Mouse (Mus musculus): ENCODE measurements around the gene Zgrf1.

Zgrf1 gene

DNA sequence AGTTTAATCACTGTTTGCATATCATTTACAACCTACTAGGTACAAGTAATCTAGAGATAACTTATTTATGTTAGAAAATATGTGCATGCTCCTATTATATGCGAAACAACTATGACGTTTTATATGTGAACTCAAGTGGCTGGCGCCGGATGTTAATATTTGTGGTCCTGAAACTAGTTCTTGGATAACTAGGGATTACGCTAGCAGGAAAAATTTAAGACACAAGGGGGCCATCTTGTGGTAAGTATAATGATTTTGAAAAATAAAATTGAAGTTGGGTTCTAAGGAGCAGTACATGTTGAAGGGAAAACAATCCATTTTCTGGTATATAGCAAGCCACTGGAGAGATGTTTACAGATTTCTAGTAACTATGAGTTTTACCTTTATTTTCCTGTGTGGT, 1.4 kb downstream of the Zgrf1 start:
- intact Hi-C loops (cut with DNase I): loop anchor here (5.0 kb wide), 1 partner anchor 232 kb away; no protein-coding TSS in a partner anchor

- intact Hi-C loops (cut with DNase I): no loop called here
Observed at GRCm38 (mm10) chr3:127558201-127558600, 4.9 kb downstream of the Zgrf1 start.

GRCm38 (mm10) chr3:127562974-127563373, 9.7 kb downstream of the Zgrf1 start:
- intact Hi-C loops (cut with DNase I): no loop called here

GRCm38 (mm10) chr3:127565129-127565528, 11.8 kb downstream of the Zgrf1 start:
- intact Hi-C loops (cut with DNase I): no loop called here

GRCm38 (mm10) chr3:127572557-127572956, 19.3 kb downstream of the Zgrf1 start:
- intact Hi-C loops (cut with DNase I): loop anchor here (5.0 kb wide), 1 partner anchor 190 kb away; no protein-coding TSS in a partner anchor

DNA sequence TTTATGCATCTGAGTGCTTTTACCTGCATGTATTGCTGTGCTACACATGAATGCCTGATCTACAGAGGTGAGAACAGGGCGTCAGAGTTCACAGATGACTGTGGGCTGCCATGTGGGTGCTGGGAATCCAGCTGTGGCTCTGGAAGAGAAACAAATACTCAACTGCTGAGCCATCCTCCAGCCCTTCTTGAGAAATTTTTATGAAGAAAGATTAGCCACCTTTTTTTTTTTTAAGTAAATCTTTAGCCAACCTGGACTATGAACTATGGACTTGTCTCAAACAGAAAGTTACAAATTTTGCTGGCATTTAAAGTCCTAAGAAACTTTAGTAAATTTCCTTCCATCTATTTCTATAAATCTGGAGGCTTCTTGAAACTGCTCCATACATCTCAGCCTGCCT, 43.8 kb downstream of the Zgrf1 start:
- intact Hi-C loops (cut with DNase I): no loop called here

DNA sequence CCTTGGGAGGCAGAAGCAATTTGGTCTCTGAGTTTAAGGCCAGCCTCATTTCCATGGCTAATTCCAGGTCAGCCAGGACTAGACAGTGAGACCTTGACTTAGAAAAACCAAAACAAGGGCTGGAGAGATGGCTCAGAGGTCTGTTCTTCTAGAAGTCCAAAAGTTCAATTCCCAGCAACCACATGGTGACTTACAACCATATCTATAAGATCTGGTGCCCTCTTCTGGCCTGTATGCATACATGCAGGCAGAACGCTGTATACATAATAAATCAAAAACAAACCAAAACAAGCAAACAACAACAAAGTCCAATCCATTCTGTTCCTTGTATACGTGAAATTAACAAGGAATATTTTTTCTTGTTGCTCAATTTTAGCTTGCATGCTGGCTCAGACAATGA, 54.8 kb downstream of the Zgrf1 start:
- intact Hi-C loops (cut with DNase I): no loop called here

- intact Hi-C loops (cut with DNase I): loop anchor here (2.0 kb wide), 1 partner anchor 134 kb away; no protein-coding TSS in a partner anchor
Observed at GRCm38 (mm10) chr3:127625296-127625695, 72.0 kb downstream of the Zgrf1 start.

DNA sequence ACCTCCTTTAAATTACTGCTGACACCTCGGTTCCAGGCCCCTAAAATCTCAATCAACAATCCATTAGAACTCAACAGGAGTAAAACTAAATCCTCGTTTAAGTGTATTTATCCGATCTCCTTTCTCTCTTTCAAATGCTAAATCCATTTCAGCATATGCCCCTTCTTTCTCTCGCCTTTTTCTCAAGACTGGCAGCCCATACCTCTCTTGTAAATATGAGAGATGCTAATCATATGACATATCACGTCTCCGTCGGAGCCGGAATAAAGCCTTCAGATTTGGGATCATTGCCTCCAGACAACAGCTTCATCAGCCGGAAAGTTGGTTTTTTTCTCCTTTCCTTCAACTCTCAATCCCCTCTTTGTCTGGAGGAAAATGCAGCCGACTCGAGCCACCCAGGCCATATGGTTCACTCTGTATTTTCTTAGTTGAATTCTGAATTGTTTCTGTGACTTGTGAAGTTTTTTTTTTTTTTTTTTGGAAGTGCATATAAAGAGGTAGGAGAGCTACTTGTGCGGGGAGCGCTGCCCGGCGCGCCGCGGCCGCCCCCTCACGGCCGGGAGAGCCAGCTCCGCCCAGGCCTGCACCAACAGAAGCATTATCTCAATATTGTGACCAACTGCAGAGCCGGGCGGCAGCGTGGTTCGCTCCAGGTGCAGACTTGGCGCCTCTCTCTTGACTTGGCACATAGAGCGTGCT, 72.6 kb downstream of the Zgrf1 start:
- intact Hi-C loops (cut with DNase I): loop anchor here (2.0 kb wide), 1 partner anchor 133 kb away; no protein-coding TSS in a partner anchor

- intact Hi-C loops (cut with DNase I): no loop called here
Observed at GRCm38 (mm10) chr3:127626524-127626923, 73.2 kb downstream of the Zgrf1 start.

- intact Hi-C loops (cut with DNase I): no loop called here
Observed at GRCm38 (mm10) chr3:127627151-127627955, 74.1 kb downstream of the Zgrf1 start.

DNA sequence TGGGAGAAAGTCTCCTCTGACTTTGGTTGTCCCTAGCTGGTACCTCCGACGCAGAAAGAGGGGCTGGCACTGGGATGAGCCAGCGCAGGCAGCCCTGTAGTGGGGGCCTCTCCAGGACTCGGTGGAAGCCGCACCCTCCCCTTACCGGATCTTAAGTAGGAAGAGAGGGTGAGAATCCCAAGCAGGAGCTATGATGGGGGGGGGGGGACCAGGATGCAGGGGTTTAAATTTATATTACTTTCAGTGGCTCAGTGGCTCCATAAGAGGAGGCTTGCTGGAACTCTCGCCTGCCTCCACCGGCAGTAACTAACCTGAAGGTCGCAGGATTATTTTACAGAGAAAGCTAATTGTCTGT, 74.6 kb downstream of the Zgrf1 start:
- intact Hi-C loops (cut with DNase I): no loop called here

DNA sequence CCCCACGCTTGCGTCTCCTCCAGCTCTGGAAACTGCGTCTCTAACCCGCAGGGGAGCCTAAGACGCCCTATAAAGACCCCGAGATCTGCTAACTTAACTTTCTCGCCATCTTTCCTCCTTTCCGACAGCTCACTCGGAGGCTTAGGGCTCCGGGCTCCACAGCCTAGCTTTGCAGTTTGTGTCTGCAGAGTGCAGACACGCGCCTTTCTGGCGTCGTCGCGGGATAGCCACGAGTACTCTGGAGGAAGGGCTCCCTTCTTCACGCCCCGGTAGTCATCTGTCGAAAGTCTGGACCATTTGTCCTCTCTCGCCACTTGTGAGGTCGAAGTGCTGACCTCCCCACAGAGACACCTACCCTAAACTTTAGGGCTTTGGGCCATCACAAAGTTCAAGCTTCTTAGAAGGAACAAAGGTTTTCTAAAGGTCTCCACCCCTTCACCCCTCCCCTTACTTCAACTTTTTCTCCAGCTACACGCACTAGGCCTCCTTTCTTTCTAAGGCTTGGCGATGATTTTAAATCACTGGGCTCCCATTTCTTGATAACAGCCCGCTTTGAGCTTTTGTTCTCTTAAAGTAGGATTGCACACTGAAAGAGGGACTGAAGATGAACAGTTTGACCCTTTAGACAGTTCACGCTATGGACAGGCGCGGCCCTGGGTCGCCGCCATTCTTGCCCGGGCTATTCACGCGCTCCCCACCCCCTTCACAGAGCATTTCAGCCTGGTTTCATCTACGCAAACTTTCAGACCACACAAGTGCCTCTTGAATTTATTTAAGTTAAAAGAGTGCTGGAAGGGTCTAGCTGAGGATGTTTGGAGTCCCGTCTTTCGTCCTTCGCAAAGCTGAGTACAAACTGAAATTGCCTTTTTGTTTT, 75.3 kb downstream of the Zgrf1 start:
- intact Hi-C loops (cut with DNase I): no loop called here

DNA sequence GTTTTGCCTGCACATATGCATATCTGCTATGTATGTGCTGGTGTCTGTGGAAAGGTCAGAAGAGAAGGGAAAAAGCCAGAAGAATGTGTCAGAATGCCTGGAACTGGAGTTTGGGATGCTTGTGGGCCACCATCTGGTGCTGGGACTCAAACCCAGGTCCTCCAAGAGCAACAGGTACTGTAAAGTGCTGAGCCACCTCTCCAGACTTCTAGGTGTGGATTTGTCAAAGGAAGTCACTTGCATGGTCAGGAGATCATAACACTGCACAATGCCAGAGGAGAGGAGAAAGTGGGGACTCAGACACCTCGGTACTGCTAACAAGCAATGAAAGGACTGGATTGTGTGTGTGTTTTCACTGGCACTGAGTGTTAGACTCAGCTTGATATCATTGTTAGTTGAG, 76.9 kb downstream of the Zgrf1 start:
- intact Hi-C loops (cut with DNase I): loop anchor here (5.0 kb wide), 1 partner anchor 317 kb away; no protein-coding TSS in a partner anchor

DNA sequence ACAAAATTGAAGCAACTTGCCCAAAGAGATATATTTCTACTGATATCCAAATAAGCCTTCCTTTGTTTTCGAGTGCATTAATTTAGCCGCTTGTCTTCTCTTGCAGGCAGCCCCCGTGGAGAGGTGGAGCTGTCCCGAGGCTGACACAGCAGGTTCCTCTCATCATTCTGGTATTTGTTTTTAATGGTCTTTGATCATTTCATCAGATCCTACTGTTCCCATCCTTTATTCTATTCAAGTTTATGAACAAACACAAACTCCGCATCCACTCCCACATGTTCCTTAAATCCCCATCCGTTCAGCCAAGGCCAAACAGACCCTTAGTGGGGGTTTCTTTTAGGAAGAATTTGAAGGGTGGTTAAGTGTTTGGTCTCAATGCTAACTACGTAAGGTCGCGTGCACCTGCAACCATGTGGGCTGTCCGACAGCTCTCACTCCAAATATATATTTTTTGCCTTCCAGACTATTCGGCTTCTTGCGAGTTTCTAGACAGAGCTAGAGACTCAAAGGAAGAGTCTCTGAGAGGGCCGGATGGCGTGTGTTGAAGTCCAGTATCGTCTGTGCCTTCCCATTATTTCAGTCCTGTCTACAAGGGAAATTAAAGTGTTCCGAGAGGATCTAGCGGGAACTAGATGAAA, 77.6 kb downstream of the Zgrf1 start:
- intact Hi-C loops (cut with DNase I): loop anchor here (5.0 kb wide), 1 partner anchor 316 kb away; no protein-coding TSS in a partner anchor

DNA sequence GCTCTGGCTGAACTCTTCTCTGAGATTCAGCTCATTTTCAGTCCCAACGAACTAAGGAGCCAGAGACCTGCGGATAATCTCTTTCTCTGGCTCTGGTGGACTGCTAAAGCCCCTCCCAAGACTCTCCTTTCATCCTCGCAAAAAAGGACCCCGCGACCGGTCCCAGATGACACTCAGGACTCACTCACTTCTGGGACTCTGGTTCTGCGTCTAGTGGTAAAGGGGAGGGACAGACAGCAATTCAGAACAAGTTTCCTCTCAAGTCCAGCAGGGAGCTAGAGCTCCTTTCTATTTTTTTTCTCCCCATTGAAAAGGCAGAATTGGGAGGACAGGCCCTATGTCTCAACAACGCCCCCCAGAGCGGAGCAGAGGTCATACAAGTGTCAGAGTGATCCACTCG, 78.3 kb downstream of the Zgrf1 start:
- intact Hi-C loops (cut with DNase I): loop anchor here (5.0 kb wide), 1 partner anchor 316 kb away; no protein-coding TSS in a partner anchor

DNA sequence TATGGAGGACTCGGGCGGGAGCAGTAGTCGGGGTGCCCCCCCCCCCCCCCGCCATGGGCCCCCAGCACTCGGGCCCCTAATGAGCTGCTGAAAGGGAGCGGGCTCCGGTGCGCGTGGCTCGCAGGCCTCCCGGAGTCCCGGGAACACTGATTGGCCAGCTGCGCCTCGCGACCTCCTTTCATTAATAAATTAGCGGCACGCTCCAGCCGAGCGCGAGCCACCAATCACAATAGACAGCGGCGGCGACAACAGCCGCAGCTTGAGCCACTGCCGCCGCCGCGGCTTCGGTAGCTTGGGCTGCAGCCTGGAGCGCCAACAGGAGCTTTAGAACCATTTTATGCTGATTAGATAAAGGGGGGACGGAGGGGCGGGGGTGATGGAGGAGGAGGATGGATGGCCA, 79.2 kb downstream of the Zgrf1 start:
- intact Hi-C loops (cut with DNase I): loop anchor here (5.0 kb wide), 1 partner anchor 315 kb away; no protein-coding TSS in a partner anchor

GRCm38 (mm10) chr3:127633080-127634032, 80.1 kb downstream of the Zgrf1 start, which contains the start of gene Neurog2:
Gene Neurog2, plus strand, starts transcription at chr3:127633135.
- intact Hi-C loops (cut with DNase I): loop anchor here (5.0 kb wide), 1 partner anchor 314 kb away; no protein-coding TSS in a partner anchor
